Mouse (Mus musculus): ENCODE measurements at regions not wholly inside any gene's neighbourhood (a gene's known extent, or its start where the extent isn't known, plus 50 kb on each side); places are given as distances from the start of the nearest gene placed in this dataset.

GRCm38 (mm10) chr16:95814513-95815118, 112.7 kb downstream of the Ets2 start:
- DNase-seq (ENCODE audit: low spot score in 2 of 2), result peak; percentile 46 to 61

- no peak for DNase-seq (ENCODE audit: low spot score in 2 of 2)
Observed at GRCm38 (mm10) chr16:95811092-95811491, 109.2 kb downstream of the Ets2 start.

GRCm38 (mm10) chr16:95809127-95809876, 107.4 kb downstream of the Ets2 start:
- no peak for DNase-seq (ENCODE audit: low spot score in 2 of 2)

- DNase-seq (ENCODE audit: low spot score in 2 of 2), result no peak
Observed at GRCm38 (mm10) chr16:95806510-95806909, 104.6 kb downstream of the Ets2 start.

- no peak for DNase-seq (ENCODE audit: low spot score in 2 of 2)
Observed at GRCm38 (mm10) chr16:95804199-95804598, 102.3 kb downstream of the Ets2 start.

- DNase-seq (ENCODE audit: low spot score in 2 of 2), result no peak
Observed at GRCm38 (mm10) chr16:95802641-95803040, 100.8 kb downstream of the Ets2 start.

- DNase-seq (ENCODE audit: low spot score in 2 of 2), result no peak
Observed at GRCm38 (mm10) chr16:95802207-95802606, 100.3 kb downstream of the Ets2 start.

- DNase-seq (ENCODE audit: low spot score in 2 of 2), result no peak
Observed at GRCm38 (mm10) chr16:95800911-95801442, 99.1 kb downstream of the Ets2 start.

- no peak for DNase-seq (ENCODE audit: low spot score in 2 of 2)
Observed at GRCm38 (mm10) chr16:95798582-95798981, 96.7 kb downstream of the Ets2 start.

GRCm38 (mm10) chr16:95798099-95798498, 96.2 kb downstream of the Ets2 start:
- no peak for DNase-seq (ENCODE audit: low spot score in 2 of 2)

GRCm38 (mm10) chr16:95797141-95797540, 95.3 kb downstream of the Ets2 start:
- no peak for DNase-seq (ENCODE audit: low spot score in 2 of 2)

- no peak for DNase-seq (ENCODE audit: low spot score in 2 of 2)
Observed at GRCm38 (mm10) chr16:95794876-95795275, 93.0 kb downstream of the Ets2 start.

GRCm38 (mm10) chr16:95794281-95794727, 92.4 kb downstream of the Ets2 start:
- DNase-seq (ENCODE audit: low spot score in 2 of 2), result no peak

- DNase-seq (ENCODE audit: low spot score in 2 of 2), result no peak
Observed at GRCm38 (mm10) chr16:95790691-95791090, 88.8 kb downstream of the Ets2 start.

- DNase-seq (ENCODE audit: low spot score in 2 of 2), result no peak
Observed at GRCm38 (mm10) chr16:95789548-95789947, 87.7 kb downstream of the Ets2 start.

- no peak for DNase-seq (ENCODE audit: low spot score in 2 of 2)
Observed at GRCm38 (mm10) chr16:95781681-95782080, 79.8 kb downstream of the Ets2 start.

- no peak for DNase-seq (ENCODE audit: low spot score in 2 of 2)
Observed at GRCm38 (mm10) chr16:95780431-95780830, 78.6 kb downstream of the Ets2 start.

GRCm38 (mm10) chr16:95778845-95779722, 77.2 kb downstream of the Ets2 start:
- no peak for DNase-seq (ENCODE audit: low spot score in 2 of 2)

- no peak for DNase-seq (ENCODE audit: low spot score in 2 of 2)
Observed at GRCm38 (mm10) chr16:95778173-95778572, 76.3 kb downstream of the Ets2 start.

- DNase-seq (ENCODE audit: low spot score in 2 of 2), result no peak
Observed at GRCm38 (mm10) chr16:95776610-95777363, 74.9 kb downstream of the Ets2 start.

GRCm38 (mm10) chr16:95776010-95776409, 74.1 kb downstream of the Ets2 start:
- DNase-seq (ENCODE audit: low spot score in 2 of 2), result no peak

All from right cerebral cortex, postnatal 36 days (tissue).